Mouse (Mus musculus): ENCODE data around the gene Gng10.

Gene Gng10

GRCm38 (mm10) chr4:59034918-59035785, at the start of gene Gng10:
Gene Gng10 (plus strand): TSS chr4:59035088.
- DNase-seq (ENCODE audit: low read depth), result peak; percentile 76

- peak; percentile 82 for DNase-seq (ENCODE audit: low read depth)
Observed at GRCm38 (mm10) chr4:58985157-58985648, 49.7 kb upstream of the Gng10 start.

GRCm38 (mm10) chr4:58986540-58987190, 48.2 kb upstream of the Gng10 start, which contains the start of gene Ptgr1:
Gene Ptgr1 (minus strand): TSS chr4:58987119.
- DNase-seq (ENCODE audit: low read depth), result no peak

- no peak for DNase-seq (ENCODE audit: low read depth)
Observed at GRCm38 (mm10) chr4:58989303-58989898, 45.5 kb upstream of the Gng10 start.

- no peak for DNase-seq (ENCODE audit: low read depth)
Observed at GRCm38 (mm10) chr4:58990609-58991434, 44.1 kb upstream of the Gng10 start.

GRCm38 (mm10) chr4:58992195-58992594, 42.7 kb upstream of the Gng10 start:
- DNase-seq (ENCODE audit: low read depth), result no peak

- no peak for DNase-seq (ENCODE audit: low read depth)
Observed at GRCm38 (mm10) chr4:58994762-58995161, 40.1 kb upstream of the Gng10 start, which contains the start of gene Dnajc25. Gene Dnajc25 (plus strand): TSS chr4:58995062.

- DNase-seq (ENCODE audit: low read depth), result no peak
Observed at GRCm38 (mm10) chr4:58995251-58995693, 39.6 kb upstream of the Gng10 start.

- no peak for DNase-seq (ENCODE audit: low read depth)
Observed at GRCm38 (mm10) chr4:58997081-58997480, 37.8 kb upstream of the Gng10 start.

GRCm38 (mm10) chr4:58998688-58999087, 36.2 kb upstream of the Gng10 start:
- DNase-seq (ENCODE audit: low read depth), result no peak

GRCm38 (mm10) chr4:58999686-59000085, 35.2 kb upstream of the Gng10 start:
- DNase-seq (ENCODE audit: low read depth), result peak; percentile 87

- peak; percentile 91 for DNase-seq (ENCODE audit: low read depth)
Observed at GRCm38 (mm10) chr4:59000614-59001013, 34.3 kb upstream of the Gng10 start.

GRCm38 (mm10) chr4:59002948-59003805, 31.7 kb upstream of the Gng10 start, which contains the start of gene Gm20503:
Gene Gm20503 (plus strand): TSS chr4:59003210.
- peak; percentile 83 for DNase-seq (ENCODE audit: low read depth)

- no peak for DNase-seq (ENCODE audit: low read depth)
Observed at GRCm38 (mm10) chr4:59003806-59004200, 31.1 kb upstream of the Gng10 start.

- DNase-seq (ENCODE audit: low read depth), result no peak
Observed at GRCm38 (mm10) chr4:59006211-59006610, 28.7 kb upstream of the Gng10 start.

GRCm38 (mm10) chr4:59007016-59007415, 27.9 kb upstream of the Gng10 start:
- DNase-seq (ENCODE audit: low read depth), result peak; percentile 75

- no peak for DNase-seq (ENCODE audit: low read depth)
Observed at GRCm38 (mm10) chr4:59007974-59008373, 26.9 kb upstream of the Gng10 start.

- DNase-seq (ENCODE audit: low read depth), result peak; percentile 68
Observed at GRCm38 (mm10) chr4:59009186-59009585, 25.7 kb upstream of the Gng10 start.

GRCm38 (mm10) chr4:59009696-59010095, 25.2 kb upstream of the Gng10 start:
- DNase-seq (ENCODE audit: low read depth), result peak; percentile 60

GRCm38 (mm10) chr4:59011446-59011845, 23.4 kb upstream of the Gng10 start:
- no peak for DNase-seq (ENCODE audit: low read depth)

Measured in 416B (cell line).